Mouse (Mus musculus): ENCODE data around the gene Prkag3. TPM values are rescaled to one million over a fixed set of nuclear protein-coding genes. Genes with fewer than 3 reads are reported as not detected.

Gene Prkag3
- polyA plus RNA-seq, 1 experiment, result not detected

DNA sequence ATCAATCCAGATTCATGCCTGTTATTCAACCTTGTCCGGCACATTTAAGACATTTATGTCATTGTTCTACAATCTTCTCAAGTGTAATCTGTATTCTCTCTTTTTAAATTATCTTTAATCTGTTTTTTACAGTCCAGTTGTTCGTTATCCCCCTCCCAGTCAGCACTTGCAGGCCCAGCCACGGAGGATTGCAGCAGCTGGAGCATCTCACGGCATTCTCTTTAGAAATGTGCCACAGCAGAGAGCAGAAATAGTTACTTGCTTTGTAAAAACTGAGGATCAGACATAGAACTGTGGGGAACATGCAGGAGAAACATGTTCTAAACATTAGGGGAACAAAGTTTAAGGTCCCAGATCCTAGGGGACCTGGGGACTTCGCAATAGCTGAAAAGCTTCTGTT lies 44.0 kb downstream of the Prkag3 start:
- TF ChIP-seq GATA1 (IDR thresholded peaks at IDR 0.05; ENCODE audit: low read length), result no peak

DNA sequence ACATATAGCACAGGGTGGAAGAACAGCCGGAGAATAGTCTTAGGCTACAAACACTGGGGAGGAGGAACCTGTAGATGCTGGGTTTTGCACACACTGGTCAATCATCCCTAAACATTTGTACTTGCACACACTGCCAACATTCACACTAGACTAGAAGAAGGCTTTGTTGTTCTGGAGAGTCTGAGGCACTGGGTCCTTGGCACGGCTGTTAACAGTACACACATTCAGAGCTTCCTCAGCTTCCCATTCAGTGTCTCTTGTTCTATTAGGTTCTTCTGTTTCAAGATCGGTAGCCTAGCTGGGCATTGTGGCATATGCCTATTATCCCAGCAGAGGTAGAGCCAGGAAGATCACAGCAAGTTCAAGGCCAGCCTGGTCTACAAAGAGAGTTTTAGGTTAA lies 44.9 kb downstream of the Prkag3 start:
- TF ChIP-seq GATA1 (IDR thresholded peaks at IDR 0.05; ENCODE audit: low read length), result no peak

DNA sequence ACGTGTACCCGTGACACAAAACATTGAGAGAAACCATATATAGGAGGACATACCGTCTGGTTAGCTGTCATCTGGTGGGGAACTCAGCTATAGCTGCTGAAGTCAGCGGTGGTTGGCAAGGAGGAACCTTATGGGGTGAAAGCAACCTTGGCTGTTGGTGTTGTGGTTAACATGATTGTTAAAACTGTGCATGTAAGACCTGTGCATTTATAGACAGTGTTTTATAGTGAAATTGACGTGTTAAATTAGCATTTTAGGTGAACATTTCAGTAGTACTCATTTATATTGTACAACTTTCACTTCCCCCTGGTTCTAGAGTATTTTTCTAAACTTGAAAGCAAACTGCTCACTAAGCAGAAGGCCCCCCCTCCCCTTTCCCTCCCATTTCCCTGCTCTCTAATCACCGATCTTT lies 46.9 kb downstream of the Prkag3 start:
- no peak for TF ChIP-seq GATA1 (IDR thresholded peaks at IDR 0.05; ENCODE audit: low read length)

DNA sequence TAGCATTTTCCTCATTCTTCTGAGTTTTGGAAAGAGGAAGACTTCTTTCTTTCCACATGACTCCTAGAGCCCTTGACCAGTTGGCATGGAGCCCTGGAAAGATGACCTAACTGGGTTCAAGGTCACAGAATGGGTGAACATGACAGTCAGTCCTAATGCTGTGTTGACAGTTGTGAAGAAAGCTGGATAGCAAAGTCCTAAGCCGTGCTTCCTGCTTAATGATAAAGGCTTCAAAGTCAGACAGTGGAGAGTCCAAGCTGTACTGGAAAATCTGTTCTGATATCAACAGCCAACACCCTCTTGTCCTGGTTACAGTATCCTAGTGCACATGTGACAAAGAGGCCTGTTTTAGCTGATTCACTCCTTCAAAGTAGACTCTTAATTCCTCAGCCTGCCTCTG lies 50.2 kb downstream of the Prkag3 start:
- TF ChIP-seq GATA1 (IDR thresholded peaks at IDR 0.05; ENCODE audit: low read length), result no peak

DNA sequence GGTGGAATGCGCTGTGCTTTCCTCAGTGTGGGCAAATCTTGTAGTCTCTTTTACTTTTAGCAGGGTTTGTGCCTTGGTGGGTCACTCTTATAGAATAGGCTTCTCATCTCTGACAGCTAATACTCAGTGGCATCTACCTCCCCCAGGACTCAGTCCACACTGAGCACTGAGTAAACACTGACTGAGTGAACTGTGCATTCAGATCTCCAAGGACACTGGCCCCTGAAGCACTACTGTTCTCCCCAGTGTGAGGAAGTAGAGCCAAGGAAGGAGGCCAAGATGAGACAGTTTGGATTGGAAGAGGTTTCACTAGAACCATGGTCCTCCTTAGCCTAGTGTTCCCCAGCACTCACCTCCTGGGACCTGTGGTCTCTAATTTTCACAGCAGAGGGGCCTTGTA lies 50.7 kb downstream of the Prkag3 start:
- TF ChIP-seq GATA1 (IDR thresholded peaks at IDR 0.05; ENCODE audit: low read length), result no peak

DNA sequence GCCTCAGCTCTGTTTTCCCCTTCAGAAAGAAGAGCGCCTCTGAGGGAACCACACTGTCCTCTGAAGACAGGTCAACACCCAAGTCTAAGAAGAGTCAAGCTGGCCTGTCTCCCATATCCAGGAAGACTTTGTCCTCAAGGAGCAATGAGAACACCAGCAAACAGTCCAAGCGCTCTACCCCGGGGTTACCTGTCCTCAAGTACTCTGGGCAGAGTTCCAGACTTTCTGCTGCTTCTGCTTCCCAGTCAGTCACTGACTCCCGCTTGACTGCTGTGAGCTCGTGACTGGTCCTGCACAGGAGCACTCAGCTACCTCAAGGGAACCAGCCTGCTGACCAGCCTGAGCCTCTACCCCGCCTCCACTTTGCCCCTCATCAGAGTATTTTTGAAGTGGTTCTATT lies 51.6 kb downstream of the Prkag3 start:
- TF ChIP-seq GATA1 (IDR thresholded peaks at IDR 0.05; ENCODE audit: low read length), result no peak

DNA sequence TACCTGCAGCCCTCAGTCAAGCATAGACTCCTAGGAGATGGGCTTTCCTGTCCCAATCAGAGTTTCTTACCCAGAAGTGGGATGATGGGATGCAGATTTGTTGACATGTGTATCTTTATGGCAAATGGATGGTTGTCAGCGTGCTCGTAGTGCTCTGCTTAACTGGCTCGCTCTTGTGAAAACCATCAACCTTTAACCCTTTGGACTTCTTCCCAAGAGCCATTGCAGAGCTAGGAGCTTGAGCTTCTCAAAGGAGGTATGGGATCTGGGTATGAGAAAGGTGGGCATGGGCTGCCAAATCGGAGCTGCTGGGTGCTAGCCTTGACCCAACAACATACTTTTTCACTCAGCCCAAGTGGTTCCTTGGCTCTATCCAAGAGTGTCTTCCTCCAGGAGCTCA lies 53.2 kb downstream of the Prkag3 start:
- no peak for TF ChIP-seq GATA1 (IDR thresholded peaks at IDR 0.05; ENCODE audit: low read length)

DNA sequence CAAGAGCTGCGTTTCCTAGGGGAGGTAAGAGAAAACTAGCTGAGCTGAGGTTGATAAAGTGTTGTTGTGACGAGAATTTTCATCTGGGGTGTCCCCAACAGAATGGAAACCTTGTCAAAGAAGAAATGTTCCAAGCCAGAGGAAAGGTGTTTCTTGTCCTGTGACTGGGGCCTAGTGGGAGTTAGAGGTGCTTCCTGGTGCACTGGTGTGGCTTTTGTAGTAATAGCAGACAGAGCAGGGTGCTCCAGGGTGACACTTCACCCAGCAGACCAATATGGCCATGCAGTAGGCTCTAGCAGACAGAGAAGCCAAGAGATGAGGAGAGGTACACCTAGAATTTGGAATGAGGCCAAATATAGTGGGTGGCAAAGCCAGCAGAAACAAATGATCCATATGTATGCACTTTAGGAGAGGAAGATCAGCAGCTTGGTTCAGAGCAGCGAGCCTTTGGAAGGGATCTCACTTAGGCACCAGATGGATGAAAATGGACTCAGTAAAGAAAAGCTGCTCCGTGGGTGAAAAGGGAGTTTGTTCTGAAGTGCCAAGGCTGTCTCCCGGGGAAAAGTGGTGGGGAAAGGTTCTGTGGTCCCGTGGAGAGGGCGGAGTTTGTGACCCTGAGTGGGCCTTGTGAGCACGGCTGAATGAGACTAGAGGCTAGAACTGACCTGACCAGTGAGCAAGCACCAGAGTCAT lies 55.0 kb downstream of the Prkag3 start:
- TF ChIP-seq GATA1 (IDR thresholded peaks at IDR 0.05; ENCODE audit: low read length), result no peak

Other genes starting within 250 kb of the Prkag3 start
- 34.8 and 35.0 TPM in 2 replicates for gene Cnot9, start 243.2 kb downstream of the Prkag3 start, polyA plus RNA-seq (2012)
- gene Plcd4, start 206.3 kb downstream of the Prkag3 start, polyA plus RNA-seq (2012), result not detected in 2 replicates
- gene Usp37, start 204.9 kb downstream of the Prkag3 start, polyA plus RNA-seq (2012), result 3.4 and 8.5 TPM in 2 replicates
- gene Zfp142, start 161.0 kb downstream of the Prkag3 start, polyA plus RNA-seq (2012), result 10.5 and 13.2 TPM in 2 replicates
- gene Bcs1l, start 160.9 kb downstream of the Prkag3 start, polyA plus RNA-seq (2012), result 4.5 and 7.3 TPM in 2 replicates
- gene Rnf25, start 147.8 kb downstream of the Prkag3 start, polyA plus RNA-seq (2012), result 24.2 and 27.0 TPM in 2 replicates
- 0.05 and 0.21 TPM in 2 replicates for gene Stk36, start 147.8 kb downstream of the Prkag3 start, polyA plus RNA-seq (2012)
- gene Ttll4, start 87.5 kb downstream of the Prkag3 start, polyA plus RNA-seq (2012), result 21.4 and 35.0 TPM in 2 replicates
- gene Cyp27a1, start 35.6 kb downstream of the Prkag3 start, polyA plus RNA-seq (2012), result not detected in 2 replicates
- gene Wnt6, start 22.7 kb upstream of the Prkag3 start, polyA plus RNA-seq (2012), result not detected in 2 replicates
- not detected in 2 replicates for gene Wnt10a, start 42.3 kb upstream of the Prkag3 start, polyA plus RNA-seq (2012)
- not detected in 2 replicates for gene Cdk5r2, start 105.7 kb upstream of the Prkag3 start, polyA plus RNA-seq (2012)
- not detected in 2 replicates for gene Fev, start 136.2 kb upstream of the Prkag3 start, polyA plus RNA-seq (2012)
- not detected in 2 replicates for gene Cryba2, start 143.9 kb upstream of the Prkag3 start, polyA plus RNA-seq (2012)
- not detected in 2 replicates for gene Cfap65, start 186.4 kb upstream of the Prkag3 start, polyA plus RNA-seq (2012)
- 0.11 and 0.22 TPM in 2 replicates for gene Ihh, start 202.5 kb upstream of the Prkag3 start, polyA plus RNA-seq (2012)

All from G1E-ER4 (cell line).